Mouse (Mus musculus) forebrain, embryonic 15.5 days (tissue): Measurements from ENCODE around the gene Cdca8. TPM values are rescaled to one million over a fixed set of nuclear protein-coding genes. Genes with fewer than 3 reads are reported as not detected.
A peak's percentile ranks its signal among the peaks of the same experiment; 100 is the strongest.

Experiments used
- ATAC-seq: fragments of 200-750 bp; cut with Nextera tagmentation; replicated peaks from 2 replicates; pipeline ENCODE4 v1.8.0; 2017; ENCODE audit warnings: mild to moderate bottlenecking, moderate TSS enrichment, moderate library complexity
- H3K27ac ChIP-seq: fragments of 300-500 bp; sonication (generic); replicated peaks from 2 replicates; pipeline ENCODE4 v1.5.1; 2015; ENCODE audit warnings: mild to moderate bottlenecking, inconsistent platforms
- H3K27me3 ChIP-seq: fragments of 300-500 bp; sonication (generic); 2 replicates; pipeline ENCODE4 v1.6.1; 2015; ENCODE audit warnings: inconsistent platforms
- H3K36me3 ChIP-seq: fragments of 300-500 bp; sonication (generic); 2 replicates; pipeline ENCODE4 v1.6.1; 2015; ENCODE audit warnings: mild to moderate bottlenecking, inconsistent platforms
- H3K4me1 ChIP-seq: fragments of 300-500 bp; sonication (generic); 2 replicates; pipeline ENCODE4 v1.6.1; 2015; ENCODE audit warnings: inconsistent platforms
- H3K4me2 ChIP-seq: fragments of 300-500 bp; sonication (generic); replicated peaks from 2 replicates; pipeline ENCODE4 v1.6.1; 2015; ENCODE audit warnings: mild to moderate bottlenecking, inconsistent platforms
- H3K4me3 ChIP-seq: fragments of 300-500 bp; sonication (generic); 2 replicates; pipeline ENCODE4 v1.5.1; 2015; ENCODE audit warnings: mild to moderate bottlenecking, inconsistent platforms
- H3K9ac ChIP-seq: fragments of 300-500 bp; sonication (generic); replicated peaks from 2 replicates; pipeline ENCODE4 v1.6.1; 2015; ENCODE audit warnings: mild to moderate bottlenecking, inconsistent platforms
- H3K9me3 ChIP-seq: fragments of 300-500 bp; sonication (generic); 2 replicates; pipeline ENCODE4 v1.6.1; 2016; ENCODE audit warnings: inconsistent platforms
- WGBS: fragments of 180-500 bp; shearing (Covaris S2); methylation state at CpG from one replicate; pipeline ENCODE4 v1.1.7; 2015; ENCODE audit warnings: mixed read lengths; 5-methylcytosine and 5-hydroxymethylcytosine counted together
- polyA plus RNA-seq: library from polyadenylated mRNA; unstranded; fragments of >200 nt; fragmentation: Nextera tagmentation; extraction: Ambion mirVana; gene quantifications from 2 replicates; pipeline ENCODE4 v1.2.1, GENCODE M21; 2015

Cdca8 gene
- polyA plus RNA-seq, 1 experiment from 2014 or later = 81.4 TPM

GRCm38 (mm10) chr4:124893769-124894168, 45.3 kb downstream of the Cdca8 start:
- Histone ChIP-seq H3K27me3 (peaks cover 52% of the 10 kb centered on the region), H3K9ac (no peak overlapping the region), H3K36me3 (no peaks in the 10 kb centered on the region), H3K27ac (no peak overlapping the region), H3K4me2 (0 out of 2 replicates have a peak overlapping the region, but pooled peaks have one; percentile 74), H3K4me1 (peaks cover 16% of the 10 kb centered on the region), H3K9me3 (no peaks in the 10 kb centered on the region), H3K4me3 (peak overlapping the region; percentile 51; the same call in 1 of the 2 replicates)
- WGBS = 28% methylated on average over 6 of the region's 6 CpGs
- no peak for ATAC-seq

DNA sequence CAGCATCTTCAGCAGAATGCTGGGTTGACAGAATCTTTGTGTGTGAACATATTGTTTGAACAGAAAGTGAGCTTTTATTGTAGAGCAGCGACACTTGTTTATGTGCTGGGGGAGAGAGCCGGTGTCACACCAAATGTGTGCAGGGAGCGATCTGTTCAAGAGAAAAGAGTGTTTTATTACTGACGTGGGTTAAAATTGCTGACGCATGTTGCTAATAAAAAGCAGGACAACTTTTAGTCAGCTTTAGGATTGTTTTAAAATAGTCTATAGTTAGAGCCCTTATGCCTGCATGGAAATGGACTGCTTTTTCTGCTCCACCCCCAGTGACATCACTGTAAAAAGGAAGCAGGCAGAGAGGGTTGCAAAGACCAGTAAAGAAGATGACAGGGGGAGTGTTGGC, 48.3 kb downstream of the Cdca8 start:
- Histone ChIP-seq H3K9ac (no peak overlapping the region), H3K27me3 (peaks cover 51% of the 10 kb centered on the region), H3K4me2 (no peak overlapping the region), H3K4me3 (no peak overlapping the region), H3K4me1 (peaks cover 10% of the 10 kb centered on the region; the same call in 1 of the 2 replicates), H3K9me3 (no peaks in the 10 kb centered on the region), H3K27ac (no peak overlapping the region), H3K36me3 (no peaks in the 10 kb centered on the region)
- no peak for ATAC-seq
- WGBS = 74% methylated on average over 5 of the region's 5 CpGs

DNA sequence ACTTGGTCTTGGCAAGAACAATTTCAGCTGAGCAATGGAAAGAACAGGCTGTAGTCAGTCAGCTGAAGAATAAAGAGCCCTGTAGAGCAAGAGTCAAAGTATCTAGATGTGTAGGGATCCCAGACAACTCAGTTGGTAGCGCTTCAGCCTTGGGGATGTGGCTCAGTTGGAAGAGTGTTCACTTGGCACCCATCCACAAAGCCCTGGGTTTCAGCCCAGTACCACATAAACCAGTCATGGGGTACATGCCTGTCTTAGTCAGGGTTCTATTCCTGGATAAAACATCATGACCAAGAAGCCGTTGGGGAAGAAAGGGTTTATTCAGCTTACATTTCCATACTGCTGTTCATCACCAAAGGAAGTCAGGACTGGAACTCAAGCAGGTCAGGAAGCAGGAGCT, 49.2 kb downstream of the Cdca8 start:
- H3K36me3 ChIP-seq = no peaks in the 10 kb centered on the region
- ATAC-seq = no peak
- no peaks in the 10 kb centered on the region for H3K9me3 ChIP-seq
- no peak overlapping the region for H3K4me2 ChIP-seq
- H3K4me1 ChIP-seq = peaks cover 6% of the 10 kb centered on the region; the same call in 1 of the 2 replicates
- H3K4me3 ChIP-seq = no peak overlapping the region
- 76% methylated on average over 2 of the region's 2 CpGs for WGBS
- no peak overlapping the region for H3K9ac ChIP-seq
- peaks cover 48% of the 10 kb centered on the region for H3K27me3 ChIP-seq
- no peak overlapping the region for H3K27ac ChIP-seq

DNA sequence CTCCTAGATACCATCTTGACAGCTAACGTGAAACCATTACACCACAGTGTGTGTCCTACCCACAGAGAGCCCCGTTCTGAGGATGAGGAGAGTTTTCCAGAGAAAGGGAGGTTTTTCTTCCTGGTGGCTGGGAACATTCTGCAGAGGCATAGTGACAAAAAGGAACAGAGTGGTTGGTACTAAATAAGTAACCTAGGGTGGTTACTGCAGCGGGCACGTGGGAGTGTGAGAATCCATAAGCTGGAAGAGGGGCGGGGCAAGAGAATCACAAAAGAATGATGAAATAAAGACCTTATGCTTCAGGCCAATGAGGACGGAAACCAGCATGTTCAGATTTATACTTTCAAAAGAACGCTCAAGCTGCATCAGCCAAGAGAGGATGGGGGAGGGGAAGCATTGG, 50.4 kb downstream of the Cdca8 start:
- Histone ChIP-seq H3K27me3 (peaks cover 38% of the 10 kb centered on the region), H3K4me3 (no peak overlapping the region), H3K27ac (no peak overlapping the region), H3K36me3 (no peaks in the 10 kb centered on the region), H3K4me2 (no peak overlapping the region), H3K4me1 (no peaks in the 10 kb centered on the region), H3K9me3 (no peaks in the 10 kb centered on the region), H3K9ac (no peak overlapping the region)
- WGBS = 66% methylated on average over 7 of the region's 7 CpGs
- no peak for ATAC-seq

DNA sequence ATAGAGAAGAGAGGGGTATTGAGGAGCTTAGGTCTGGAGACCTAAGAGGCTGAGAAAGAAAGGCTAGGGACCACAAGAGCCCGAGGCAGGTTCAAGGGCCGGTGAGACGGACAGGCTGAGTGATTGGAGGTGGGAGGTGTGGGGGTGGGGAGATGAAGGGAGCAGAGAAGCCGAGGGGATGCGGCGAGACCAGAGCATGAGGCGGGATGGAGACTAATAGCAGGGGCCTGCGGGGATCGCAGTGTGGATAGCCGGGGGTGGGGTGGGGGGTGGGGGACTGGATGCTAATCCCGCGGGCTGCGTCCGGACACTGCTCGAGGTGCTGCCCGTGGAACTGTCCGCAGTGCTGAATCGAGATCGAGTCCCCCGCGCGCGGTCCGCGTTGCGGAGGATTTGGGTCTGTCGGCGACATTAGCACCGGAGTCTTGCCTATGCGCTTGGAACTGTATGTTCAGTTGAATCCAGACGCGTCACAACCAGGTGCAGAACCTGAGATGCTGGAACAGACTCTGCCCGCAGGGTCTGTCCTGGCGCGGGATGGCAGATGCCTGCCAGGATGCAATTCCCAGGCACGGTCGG, 56.9 kb downstream of the Cdca8 start:
- WGBS = under 1% methylated on average over 37 of the region's 37 CpGs
- Histone ChIP-seq H3K4me3 (peak overlapping the region; percentile 52), H3K4me1 (peaks cover 18% of the 10 kb centered on the region), H3K9me3 (no peaks in the 10 kb centered on the region), H3K9ac (peak overlapping the region; percentile 43), H3K36me3 (no peaks in the 10 kb centered on the region), H3K27ac (no peak overlapping the region), H3K27me3 (peaks cover 45% of the 10 kb centered on the region), H3K4me2 (peak overlapping the region; percentile 88)
- peak; percentile 36 for ATAC-seq

DNA sequence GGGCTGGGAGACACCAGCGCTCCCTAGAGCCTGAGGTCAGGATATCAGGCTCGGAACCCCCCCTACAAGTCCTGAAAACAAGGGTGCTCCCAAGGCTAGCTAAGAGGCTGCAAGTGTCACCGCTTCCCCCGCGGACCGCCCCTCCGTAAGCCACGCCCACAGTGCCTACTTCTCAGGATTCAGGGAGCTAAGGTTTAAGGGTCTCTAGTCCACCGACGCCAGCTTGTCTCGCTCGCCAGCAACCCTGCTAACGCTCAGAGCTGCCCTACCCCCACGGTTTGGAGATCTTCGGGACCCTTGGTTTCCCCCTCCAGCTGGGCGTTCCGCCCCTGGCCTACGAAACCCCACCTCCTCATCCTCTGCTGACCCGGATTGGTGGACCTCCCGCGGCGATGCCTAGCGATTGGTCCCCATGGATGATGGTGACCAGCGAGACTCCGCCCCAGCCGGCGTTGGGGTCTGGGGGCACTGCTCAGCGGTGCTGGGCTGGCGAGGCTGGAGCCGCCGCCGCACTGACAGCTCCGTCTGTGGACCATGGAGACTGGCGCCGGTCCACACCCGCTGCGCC, 57.7 kb downstream of the Cdca8 start:
- peak overlapping the region; percentile 43 for H3K9ac ChIP-seq
- H3K4me2 ChIP-seq = peak overlapping the region; percentile 88
- peak overlapping the region; percentile 52 for H3K4me3 ChIP-seq
- ATAC-seq = peak; percentile 98
- no peaks in the 10 kb centered on the region for H3K9me3 ChIP-seq
- H3K27me3 ChIP-seq = peaks cover 43% of the 10 kb centered on the region
- no peak overlapping the region for H3K27ac ChIP-seq
- no peaks in the 10 kb centered on the region for H3K36me3 ChIP-seq
- H3K4me1 ChIP-seq = peaks cover 18% of the 10 kb centered on the region
- under 1% methylated on average over 37 of the region's 37 CpGs for WGBS

DNA sequence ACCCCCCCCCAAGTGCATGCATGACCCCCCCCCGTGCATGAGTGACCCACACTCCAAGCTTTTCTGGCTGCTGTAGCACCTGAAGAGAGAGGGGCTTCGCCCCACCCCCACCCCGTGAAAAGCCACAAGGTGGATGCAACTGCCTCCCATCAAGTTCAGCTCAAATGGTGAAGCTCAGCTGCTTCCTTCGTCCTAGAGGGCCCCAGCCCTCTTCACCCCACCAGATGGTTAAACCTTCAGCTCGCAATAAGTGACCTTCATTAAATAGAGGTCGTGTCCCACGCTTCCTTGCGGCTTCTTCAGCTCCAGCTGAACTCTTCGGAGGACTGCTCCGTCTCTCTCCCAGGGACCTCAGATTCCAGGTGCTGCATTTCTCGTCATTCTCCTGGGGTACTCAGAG, 58.5 kb downstream of the Cdca8 start, which contains the start of gene Epha10:
Gene Epha10, plus strand, starts transcription at position 301 of the 400 bp plus-strand sequence.
- no peak within 1 kb of the TSS for H3K27ac ChIP-seq
- 6% methylated on average over 11 of the region's 11 CpGs for WGBS
- H3K4me2 ChIP-seq = peak within 1 kb of the TSS; percentile 88
- H3K27me3 ChIP-seq = peaks cover 38% of the 10 kb centered on the region
- no peaks in the 10 kb centered on the region for H3K36me3 ChIP-seq
- peak within 1 kb of the TSS; percentile 43 for H3K9ac ChIP-seq
- no peaks in the 10 kb centered on the region for H3K9me3 ChIP-seq
- H3K4me3 ChIP-seq = peak within 1 kb of the TSS; percentile 52
- ATAC-seq = 0 out of 2 replicates have a peak, but pooled peaks have one; percentile 3
- peaks cover 18% of the 10 kb centered on the region for H3K4me1 ChIP-seq

DNA sequence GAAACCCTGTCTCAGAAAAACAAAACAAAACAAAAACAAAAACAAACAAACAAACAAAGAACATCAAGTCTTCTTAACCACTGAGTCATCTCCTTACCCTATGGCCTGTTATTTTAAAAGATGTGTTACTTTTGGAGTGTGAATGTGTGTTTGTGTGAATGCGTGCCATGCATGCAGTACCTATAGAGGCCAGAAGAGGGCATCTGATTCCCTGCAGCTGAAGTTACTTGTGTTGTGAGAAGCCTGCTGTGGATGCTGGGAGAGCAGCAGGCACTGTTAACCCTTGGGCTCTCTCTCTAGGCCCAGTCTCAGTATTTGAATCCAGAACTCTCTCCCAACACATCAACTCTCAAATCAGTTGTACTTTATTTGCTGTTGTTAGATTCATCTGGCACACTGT, 66.4 kb downstream of the Cdca8 start:
- Histone ChIP-seq H3K9ac (no peak overlapping the region), H3K4me1 (no peaks in the 10 kb centered on the region), H3K9me3 (no peaks in the 10 kb centered on the region), H3K4me3 (no peak overlapping the region), H3K27me3 (no peaks in the 10 kb centered on the region), H3K4me2 (no peak overlapping the region), H3K36me3 (no peaks in the 10 kb centered on the region), H3K27ac (no peak overlapping the region)
- no peak for ATAC-seq
- WGBS = 100% methylated on average over 1 of the region's 1 CpGs

Other genes with a start within 250 kb of the Cdca8 start
- gene Utp11, start 245.7 kb downstream of the Cdca8 start, polyA plus RNA-seq = 44.4 and 46.0 TPM in 2 replicates
- 1.6 and 2.2 TPM in 2 replicates for gene Fhl3, start 238.6 kb downstream of the Cdca8 start, polyA plus RNA-seq
- gene Sf3a3, start 224.5 kb downstream of the Cdca8 start, polyA plus RNA-seq = 132 and 133 TPM in 2 replicates
- 22.6 and 25.2 TPM in 2 replicates for gene Inpp5b, start 197.5 kb downstream of the Cdca8 start, polyA plus RNA-seq
- 12.1 and 13.8 TPM in 2 replicates for gene Mtf1, start 137.2 kb downstream of the Cdca8 start, polyA plus RNA-seq
- gene Yrdc, start 88.6 kb downstream of the Cdca8 start, polyA plus RNA-seq = 51.1 and 59.3 TPM in 2 replicates
- 81.3 and 86.1 TPM in 2 replicates for gene 1110065P20Rik, start 88.1 kb downstream of the Cdca8 start, polyA plus RNA-seq
- gene Maneal, start 77.1 kb downstream of the Cdca8 start, polyA plus RNA-seq = 9.3 and 10.2 TPM in 2 replicates
- 1.3 and 1.4 TPM in 2 replicates for gene Epha10, start 58.4 kb downstream of the Cdca8 start, polyA plus RNA-seq
- 16.2 and 20.0 TPM in 2 replicates for gene 9930104L06Rik, start 2.3 kb downstream of the Cdca8 start, polyA plus RNA-seq
- gene Rspo1, start 47.1 kb upstream of the Cdca8 start, polyA plus RNA-seq = 2.7 and 4.5 TPM in 2 replicates
- gene Gnl2, start 77.3 kb upstream of the Cdca8 start, polyA plus RNA-seq = 93.6 and 95.8 TPM in 2 replicates
- gene Dnali1, start 126.4 kb upstream of the Cdca8 start, polyA plus RNA-seq = 0.52 and 1.2 TPM in 2 replicates
- gene Snip1, start 127.4 kb upstream of the Cdca8 start, polyA plus RNA-seq = 31.0 and 31.1 TPM in 2 replicates
- gene Meaf6, start 145.8 kb upstream of the Cdca8 start, polyA plus RNA-seq = 151 and 153 TPM in 2 replicates
- gene Zc3h12a, start 188.5 kb upstream of the Cdca8 start, polyA plus RNA-seq = 0.14 and 0.19 TPM in 2 replicates